In the genomic region with DNA sequence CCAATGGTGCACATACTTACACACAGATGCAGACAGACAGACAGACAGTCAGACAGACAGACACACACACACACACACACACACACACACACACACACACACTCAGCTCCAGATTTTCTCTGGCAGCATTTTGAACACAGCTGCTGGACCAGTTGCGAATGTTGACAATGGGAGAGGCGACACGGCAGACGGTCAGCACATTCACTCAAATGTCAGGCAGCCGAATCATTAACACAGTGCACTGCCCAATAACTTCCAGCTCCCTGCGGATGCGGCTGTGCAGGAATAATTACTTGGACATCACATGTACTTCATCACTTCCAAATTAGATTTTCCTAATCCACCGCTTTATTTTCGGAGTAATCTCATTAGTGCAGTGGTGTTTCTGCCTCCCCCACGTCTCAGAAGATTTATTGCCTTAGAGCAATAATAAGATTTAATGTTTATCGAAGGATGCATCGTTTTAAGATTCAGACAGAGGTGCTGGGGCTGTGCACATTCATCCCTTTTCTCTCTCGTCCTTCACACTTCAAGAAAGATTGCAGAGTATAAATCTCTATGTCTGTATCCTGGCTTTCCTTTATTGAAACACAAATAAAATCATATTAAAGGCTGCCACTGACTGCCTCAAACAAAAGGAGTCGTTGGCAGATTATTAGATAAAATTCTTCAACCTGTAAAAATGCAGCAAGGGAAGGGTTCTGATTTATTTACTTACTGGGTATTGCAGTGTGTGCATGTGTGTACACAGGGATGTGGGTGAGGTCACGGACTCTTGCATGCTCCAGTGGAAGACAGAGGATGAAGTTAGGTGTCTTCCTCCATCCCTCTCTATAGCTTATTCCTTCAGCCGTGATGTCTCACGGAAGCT, we compare ENCODE assay signal across 13 mouse cellular contexts.
DNase-seq lines count a peak whose midpoint lies in the region; ATAC-seq and TF ChIP-seq lines count a peak whose summit lies in the region.
"Had no signal": no experiment of that assay in that cellular context is flagged by ENCODE, and none has a peak within 500 bp of the region (broad histone marks: within the 10 kb centered on the region; RNA-seq: fewer than 3 reads in every experiment).

No protein-coding gene starts in this region.

- intact Hi-C loops in heart, postnatal 10 days (cut with DNase I), result no loop called here

- no peaks in the 10 kb centered on the region for H3K9me3 ChIP-seq in stomach, embryonic 14.5 days (ENCODE audit: control insufficient read depth, low read depth, low read length)
- H3K9me3 ChIP-seq in stomach, postnatal 0 days (ENCODE audit: control insufficient read depth, low read length), result no peaks in the 10 kb centered on the region
- H3K9me3 ChIP-seq in forebrain, postnatal 0 days (ENCODE audit: low read length), result no peaks in the 10 kb centered on the region
- no peaks in the 10 kb centered on the region for H3K9me3 ChIP-seq in midbrain, embryonic 12.5 days
- no peaks in the 10 kb centered on the region for H3K9me3 ChIP-seq in heart, embryonic 11.5 days (replicated peaks; ENCODE audit: control insufficient read depth, low read length)
- H3K9me3 ChIP-seq: liver, embryonic 15.5 days had no signal

- H3K4me2 ChIP-seq in stomach, embryonic 14.5 days (replicated peaks; ENCODE audit: low read depth, low read length), result no peak overlapping the region
- no peak overlapping the region for H3K4me2 ChIP-seq in stomach, postnatal 0 days (replicated peaks; ENCODE audit: low read depth)
- H3K4me2 ChIP-seq in forebrain, postnatal 0 days (ENCODE audit: low read depth), result no peak overlapping the region
- peak overlapping the region; percentile 25 for H3K4me2 ChIP-seq in midbrain, embryonic 12.5 days (replicated peaks)
- no peak overlapping the region for H3K4me2 ChIP-seq in heart, embryonic 11.5 days
- H3K4me2 ChIP-seq: liver, embryonic 15.5 days had no signal

- WGBS in stomach, embryonic 14.5 days, result 64% methylated on average over 17 of the region's 17 CpGs
- 56% methylated on average over 17 of the region's 17 CpGs for WGBS in stomach, postnatal 0 days
- 26% methylated on average over 17 of the region's 17 CpGs for WGBS in forebrain, postnatal 0 days
- WGBS in midbrain, embryonic 12.5 days, result 46% methylated on average over 17 of the region's 17 CpGs
- 72% methylated on average over 17 of the region's 17 CpGs for WGBS in heart, embryonic 11.5 days (ENCODE audit: insufficient replicate concordance)

- H3K27ac ChIP-seq in stomach, embryonic 14.5 days (ENCODE audit: low read length), result no peak overlapping the region
- H3K27ac ChIP-seq in stomach, postnatal 0 days (replicated peaks), result no peak overlapping the region
- H3K27ac ChIP-seq in forebrain, postnatal 0 days (ENCODE audit: low read depth, low read length), result peak overlapping the region; percentile 62; the same call in 1 of the 2 replicates
- peak overlapping the region; percentile 78 for H3K27ac ChIP-seq in midbrain, embryonic 12.5 days (replicated peaks)
- H3K27ac ChIP-seq in heart, embryonic 11.5 days (ENCODE audit: low read depth, low read length), result no peak overlapping the region
- H3K27ac ChIP-seq: layer of hippocampus, adult 2 months; liver, embryonic 15.5 days had no signal

- H3K9ac ChIP-seq in stomach, embryonic 14.5 days (replicated peaks; ENCODE audit: low read depth, low read length), result no peak overlapping the region
- no peak overlapping the region for H3K9ac ChIP-seq in stomach, postnatal 0 days (ENCODE audit: low read length)
- H3K9ac ChIP-seq in forebrain, postnatal 0 days, result no peak overlapping the region; the same call in 1 of the 2 replicates
- H3K9ac ChIP-seq in midbrain, embryonic 12.5 days (replicated peaks), result 0 out of 2 replicates have a peak overlapping the region, but pooled peaks have one; percentile 15
- H3K9ac ChIP-seq in heart, embryonic 11.5 days (ENCODE audit: low read depth, low read length), result no peak overlapping the region
- H3K9ac ChIP-seq: liver, embryonic 15.5 days had no signal

- no peak overlapping the region for H3K4me3 ChIP-seq in stomach, embryonic 14.5 days (ENCODE audit: low read depth, low read length)
- no peak overlapping the region for H3K4me3 ChIP-seq in stomach, postnatal 0 days (ENCODE audit: low read depth, low read length)
- H3K4me3 ChIP-seq in forebrain, postnatal 0 days (ENCODE audit: low read depth, low read length), result no peak overlapping the region
- H3K4me3 ChIP-seq in midbrain, embryonic 12.5 days, result no peak overlapping the region
- H3K4me3 ChIP-seq in heart, embryonic 11.5 days (ENCODE audit: low read depth, low read length), result no peak overlapping the region
- H3K4me3 ChIP-seq: layer of hippocampus, adult 2 months; liver, embryonic 15.5 days had no signal

- TF ChIP-seq EP300 in stomach, postnatal 0 days (optimal IDR thresholded peaks at IDR 0.05), result no peak

- TF ChIP-seq CTCF in stomach, postnatal 0 days (IDR thresholded peaks at IDR 0.05; ENCODE audit: low read depth), result no peak
- no peak for TF ChIP-seq CTCF in forebrain, postnatal 0 days (IDR thresholded peaks at IDR 0.05; ENCODE audit: low read depth)

- no peaks in the 10 kb centered on the region for H3K27me3 ChIP-seq in stomach, embryonic 14.5 days (ENCODE audit: control insufficient read depth, insufficient read depth, low read length)
- H3K27me3 ChIP-seq in stomach, postnatal 0 days (ENCODE audit: control insufficient read depth, insufficient read depth, low read length), result no peaks in the 10 kb centered on the region
- no peaks in the 10 kb centered on the region for H3K27me3 ChIP-seq in forebrain, postnatal 0 days (ENCODE audit: insufficient read depth, low read length)
- H3K27me3 ChIP-seq in midbrain, embryonic 12.5 days, result no peaks in the 10 kb centered on the region
- H3K27me3 ChIP-seq in heart, embryonic 11.5 days (ENCODE audit: control insufficient read depth, insufficient read depth, low read length), result no peaks in the 10 kb centered on the region
- H3K27me3 ChIP-seq: liver, embryonic 15.5 days had no signal

- no peaks in the 10 kb centered on the region for H3K36me3 ChIP-seq in stomach, embryonic 14.5 days (ENCODE audit: control insufficient read depth, insufficient read depth, low read length)
- H3K36me3 ChIP-seq in stomach, postnatal 0 days (ENCODE audit: control insufficient read depth, insufficient read depth, low read length), result no peaks in the 10 kb centered on the region
- no peaks in the 10 kb centered on the region for H3K36me3 ChIP-seq in forebrain, postnatal 0 days (ENCODE audit: insufficient read depth)
- no peaks in the 10 kb centered on the region for H3K36me3 ChIP-seq in midbrain, embryonic 12.5 days
- H3K36me3 ChIP-seq in heart, embryonic 11.5 days (ENCODE audit: control insufficient read depth, insufficient read depth, low read length), result no peaks in the 10 kb centered on the region
- H3K36me3 ChIP-seq: liver, embryonic 15.5 days had no signal

- DNase-seq in stomach, postnatal 0 days (ENCODE audit: low spot score), result no peak
- DNase-seq in forebrain, postnatal 0 days, result peak; percentile 43
- DNase-seq in retina, postnatal 7 days (ENCODE audit: low read depth, low spot score), result peak; percentile 38
- DNase-seq in heart, postnatal 10 days, result no peak
- DNase-seq in lung, adult 18-20 months, result no peak
- DNase-seq: gastrocnemius, postnatal 36 days; lung, postnatal 4 days had no signal

- H3K4me1 ChIP-seq in stomach, embryonic 14.5 days (ENCODE audit: control insufficient read depth, insufficient read depth, low read length), result no peaks in the 10 kb centered on the region
- H3K4me1 ChIP-seq in stomach, postnatal 0 days (replicated peaks; ENCODE audit: control insufficient read depth, insufficient read depth), result no peaks in the 10 kb centered on the region
- no peaks in the 10 kb centered on the region; the same call in 1 of the 2 replicates for H3K4me1 ChIP-seq in forebrain, postnatal 0 days (ENCODE audit: insufficient read depth)
- 0 out of 2 replicates have a peak, but pooled peaks cover 8% of the 10 kb centered on the region for H3K4me1 ChIP-seq in midbrain, embryonic 12.5 days
- no peaks in the 10 kb centered on the region for H3K4me1 ChIP-seq in heart, embryonic 11.5 days (ENCODE audit: control insufficient read depth, insufficient read depth, low read length)
- H3K4me1 ChIP-seq: liver, embryonic 15.5 days had no signal

- ATAC-seq in stomach, embryonic 14.5 days (ENCODE audit: insufficient number of reproducible peaks, insufficient read depth, low FRiP score, low read depth), result 0 out of 2 replicates have a peak, but pooled peaks have one; percentile 33
- ATAC-seq in stomach, postnatal 0 days (ENCODE audit: low FRiP score, low TSS enrichment), result no peak
- peak; percentile 64 for ATAC-seq in forebrain, postnatal 0 days
- ATAC-seq in midbrain, embryonic 12.5 days (ENCODE audit: low FRiP score, low read depth), result peak; percentile 86
- no peak for ATAC-seq in heart, embryonic 11.5 days (replicated peaks; ENCODE audit: insufficient number of reproducible peaks, low FRiP score, low TSS enrichment)
- ATAC-seq: intestine, postnatal 0 days had no signal

Comparison
In these comparisons a context has a peak if more than half of its experiments do, and no peak if none do; other contexts are left out.
1. ATAC-seq: peak in stomach, embryonic 14.5 days (single experiment), forebrain, postnatal 0 days (single experiment) and midbrain, embryonic 12.5 days (single experiment); none in stomach, postnatal 0 days (single experiment) and heart, embryonic 11.5 days (single experiment).
2. H3K27ac ChIP-seq: peak in forebrain, postnatal 0 days (single experiment) and midbrain, embryonic 12.5 days (single experiment); none in stomach, embryonic 14.5 days (single experiment), stomach, postnatal 0 days (single experiment) and heart, embryonic 11.5 days (single experiment).
3. DNase-seq: peak in forebrain, postnatal 0 days (single experiment) and retina, postnatal 7 days (single experiment); none in stomach, postnatal 0 days (single experiment), heart, postnatal 10 days (0 of 2) and lung, adult 18-20 months (0 of 2).